Comparison of ENCODE assay signal across 23 mouse cellular contexts in the genomic region with DNA sequence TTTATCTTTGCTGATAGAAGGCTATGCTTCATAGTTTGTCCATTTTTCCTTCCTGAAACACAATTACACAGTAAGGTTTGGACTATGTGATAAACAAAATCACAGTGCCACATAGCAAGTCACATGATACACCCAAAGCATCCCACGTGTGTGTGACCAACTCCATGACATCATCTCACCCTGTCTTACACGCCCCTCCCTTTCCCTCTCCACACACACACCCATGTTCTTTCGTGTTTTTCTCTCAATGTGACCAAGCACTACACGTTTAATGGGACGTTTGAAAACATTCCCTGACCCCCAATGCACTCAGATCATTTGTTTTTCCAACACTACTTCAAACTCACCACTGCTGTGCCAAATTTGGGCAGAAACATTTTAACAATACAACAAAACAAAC.
"Had no signal": no experiment of that assay in that cellular context is flagged by ENCODE, and none has a peak within 500 bp of the region (broad histone marks: within the 10 kb centered on the region; RNA-seq: fewer than 3 reads in every experiment).

No protein-coding gene starts in this region.

- H3K4me3 ChIP-seq: heart, embryonic 10.5 days; heart, embryonic 12.5 days; hindbrain, embryonic 10.5 days; hindbrain, embryonic 12.5 days; intestine, embryonic 15.5 days; layer of hippocampus, adult 2 months; left cerebral cortex, adult 2 months; limb, embryonic 10.5 days; limb, embryonic 12.5 days had no signal

- H3K9ac ChIP-seq: forebrain, postnatal 0 days; heart, embryonic 12.5 days; hindbrain, embryonic 12.5 days; hindbrain, embryonic 14.5 days; intestine, embryonic 15.5 days; limb, embryonic 12.5 days had no signal

- DNase-seq: forebrain, postnatal 0 days; gastrocnemius, postnatal 14 days; heart, adult 18-20 months; heart, postnatal 10 days; heart, postnatal 4 days; kidney, adult 18-20 months; kidney, adult 8-10 months; kidney, postnatal 10 days; kidney, postnatal 25 days; kidney, postnatal 4 days had no signal

- H3K4me1 ChIP-seq: hindbrain, embryonic 12.5 days; intestine, embryonic 15.5 days had no signal

- ATAC-seq: forebrain, postnatal 0 days; hindbrain, embryonic 16.5 days; inflammation-experienced regulatory T-cells, adult 6 months; intestine, embryonic 15.5 days; intestine, postnatal 0 days had no signal

- H3K27me3 ChIP-seq: heart, embryonic 12.5 days; hindbrain, embryonic 12.5 days; intestine, embryonic 15.5 days; limb, embryonic 12.5 days had no signal

- H3K36me3 ChIP-seq: heart, embryonic 10.5 days; heart, embryonic 12.5 days; hindbrain, embryonic 10.5 days; hindbrain, embryonic 12.5 days; intestine, embryonic 15.5 days; limb, embryonic 10.5 days; limb, embryonic 12.5 days had no signal

- H3K4me2 ChIP-seq: heart, embryonic 12.5 days; hindbrain, embryonic 12.5 days; hindbrain, embryonic 14.5 days; intestine, embryonic 15.5 days; limb, embryonic 12.5 days had no signal

- H3K9me3 ChIP-seq: heart, embryonic 10.5 days; heart, embryonic 12.5 days; hindbrain, embryonic 10.5 days; hindbrain, embryonic 12.5 days; intestine, embryonic 15.5 days; limb, embryonic 10.5 days; limb, embryonic 12.5 days had no signal

- H3K27ac ChIP-seq: heart, embryonic 10.5 days; hindbrain, embryonic 10.5 days; hindbrain, embryonic 12.5 days; hindbrain, embryonic 14.5 days; intestine, embryonic 15.5 days; layer of hippocampus, adult 2 months; left cerebral cortex, adult 2 months; limb, embryonic 10.5 days; limb, embryonic 12.5 days had no signal
